Mouse (Mus musculus): ENCODE data around the gene Mbd3. TPM values are rescaled to one million over a fixed set of nuclear protein-coding genes. Genes with fewer than 3 reads are reported as not detected.
"Not testable (repeated sequence)": the region's sequence is repeated elsewhere in the genome, so short reads cannot be mapped to it uniquely, and the experiment has no call there.

The Mbd3 gene
- total RNA-seq, 2 experiments from 2014 or later: 139 to 150 TPM

DNA sequence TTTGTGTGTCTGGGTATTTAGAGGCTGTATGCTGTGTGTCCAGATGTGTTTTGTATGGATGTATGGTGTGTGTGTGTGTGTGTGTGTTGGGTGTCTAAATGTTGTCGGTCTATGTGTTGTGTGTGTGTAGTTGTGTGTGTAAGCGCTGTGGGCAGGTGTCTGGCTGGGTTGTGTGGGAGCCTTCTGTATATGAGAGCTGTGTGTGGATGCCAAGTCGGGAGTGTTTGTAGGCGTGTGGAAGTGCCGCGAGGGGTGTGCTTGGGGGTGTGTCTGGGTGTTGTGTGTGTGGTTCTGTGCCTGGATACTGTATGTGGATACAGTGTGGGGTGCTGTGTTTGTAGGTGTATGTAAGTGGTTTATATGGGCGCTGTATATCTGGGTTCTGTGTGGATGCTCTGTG lies 42.0 kb downstream of the Mbd3 start:
- Histone ChIP-seq H3K27ac (no peak overlapping the region), H3K4me3 (peak overlapping the region; percentile 50)
- intact Hi-C loops (cut with DNase I): loop anchor here (2.0 kb wide), 1 partner anchor 13 kb away; no protein-coding TSS in a partner anchor
- no peak for TF ChIP-seq CTCF (IDR thresholded peaks at IDR 0.05)
- no peak for DNase-seq (ENCODE audit: extremely low spot score in 1 of 2, low spot score in 2 of 2)

DNA sequence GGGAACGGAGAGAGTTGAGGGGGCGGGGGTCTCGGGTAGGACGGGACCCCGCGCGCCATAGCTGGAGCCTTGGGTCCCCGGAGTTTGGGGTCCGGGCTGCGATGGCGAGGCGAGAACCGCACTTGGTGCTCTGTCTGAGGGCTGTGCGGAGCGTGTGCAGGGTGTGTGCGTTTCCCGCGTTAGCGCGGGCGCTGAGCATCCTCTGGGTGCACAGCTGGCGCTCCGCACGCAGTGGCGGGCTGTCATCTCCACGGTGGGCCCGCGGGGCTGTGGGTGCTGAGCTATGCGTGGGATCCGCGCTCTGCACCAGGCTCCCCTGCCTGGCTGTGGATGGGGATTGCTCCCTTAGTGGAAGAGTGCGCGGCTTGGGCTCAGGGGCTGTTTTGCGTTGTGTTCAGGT lies 42.6 kb downstream of the Mbd3 start:
- intact Hi-C loops (cut with DNase I): loop anchor here (2.0 kb wide), 1 partner anchor 14 kb away; no protein-coding TSS in a partner anchor
- DNase-seq (ENCODE audit: extremely low spot score in 1 of 2, low spot score in 2 of 2): peak in 1 of 2 experiments; percentile 31
- Histone ChIP-seq H3K27ac (peak overlapping the region; percentile 40; the same call in 1 of the 2 replicates), H3K4me3 (peak overlapping the region; percentile 50)
- TF ChIP-seq CTCF (IDR thresholded peaks at IDR 0.05): no peak

- H3K27ac ChIP-seq: peak within 1 kb of the TSS; percentile 40
- no peak for TF ChIP-seq CTCF (IDR thresholded peaks at IDR 0.05)
- intact Hi-C loops (cut with DNase I): loop anchor here (2.0 kb wide), 1 partner anchor 15 kb away; no protein-coding TSS in a partner anchor
- peak within 1 kb of the TSS; percentile 50 for H3K4me3 ChIP-seq
- peak in 1 of 2 experiments; percentile 49 for DNase-seq (ENCODE audit: extremely low spot score in 1 of 2, low spot score in 2 of 2)
These were observed 43.2 kb downstream of the Mbd3 start, which contains the start of gene Plk5 for GRCm38 (mm10) chr10:80356001-80356682. TSS of gene Plk5 (plus strand) at chr10:80356459.

DNA sequence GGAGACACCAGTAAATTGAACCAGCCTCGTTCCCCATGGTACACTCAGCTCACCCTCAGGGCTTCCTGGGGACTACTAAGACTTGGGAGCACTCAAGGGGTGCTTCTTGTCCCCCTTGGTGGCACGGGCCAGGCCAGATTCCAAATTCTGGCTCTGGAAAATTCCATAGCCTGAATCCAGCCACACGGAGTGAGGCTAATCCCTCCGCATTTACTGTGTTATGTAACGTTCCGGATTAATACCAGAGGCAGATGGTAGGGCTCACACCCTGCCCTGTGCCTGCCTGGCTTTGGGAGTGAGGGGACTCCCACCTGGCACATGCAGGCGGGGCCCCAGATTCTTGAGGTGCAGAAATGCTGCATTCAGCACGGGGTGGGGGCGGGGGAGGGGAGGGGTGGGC lies 43.9 kb downstream of the Mbd3 start:
- no peak for DNase-seq (ENCODE audit: extremely low spot score in 1 of 2, low spot score in 2 of 2)
- peak overlapping the region; percentile 40 for H3K27ac ChIP-seq
- intact Hi-C loops (cut with DNase I): no loop called here
- TF ChIP-seq CTCF (IDR thresholded peaks at IDR 0.05): no peak
- H3K4me3 ChIP-seq: no peak overlapping the region

DNA sequence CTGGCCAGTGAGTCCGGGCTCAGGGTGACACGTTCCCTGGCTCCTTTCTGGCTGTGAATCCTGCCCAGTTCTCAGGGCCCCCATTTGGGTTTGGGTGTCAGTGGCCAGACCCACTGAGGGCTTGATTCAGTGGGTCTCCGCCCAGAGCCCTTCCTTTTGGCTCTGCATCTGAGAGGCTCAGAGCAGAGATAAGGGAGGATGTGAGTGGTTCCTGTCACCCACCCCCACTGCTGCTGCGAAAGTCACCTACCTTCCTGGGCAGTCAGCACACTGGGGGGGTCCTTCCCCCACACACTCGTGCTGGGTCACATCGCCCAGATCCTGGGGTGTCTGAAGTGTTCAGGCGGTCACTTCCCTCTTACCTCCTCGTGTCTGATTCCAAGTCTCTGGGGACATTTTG lies 46.6 kb downstream of the Mbd3 start:
- Histone ChIP-seq H3K27ac (no peak overlapping the region), H3K4me3 (no peak overlapping the region)
- no peak for TF ChIP-seq CTCF (IDR thresholded peaks at IDR 0.05)
- DNase-seq (ENCODE audit: extremely low spot score in 1 of 2, low spot score in 2 of 2): no peak
- intact Hi-C loops (cut with DNase I): no loop called here

- Histone ChIP-seq H3K27ac (no peak overlapping the region), H3K4me3 (no peak overlapping the region)
- no peak for TF ChIP-seq CTCF (IDR thresholded peaks at IDR 0.05)
- no peak for DNase-seq (ENCODE audit: extremely low spot score in 1 of 2, low spot score in 2 of 2)
- intact Hi-C loops (cut with DNase I): loop anchor here (2.0 kb wide), 1 partner anchor 23 kb away; no protein-coding TSS in a partner anchor
These were observed 47.5 kb downstream of the Mbd3 start for GRCm38 (mm10) chr10:80351896-80352295.

DNA sequence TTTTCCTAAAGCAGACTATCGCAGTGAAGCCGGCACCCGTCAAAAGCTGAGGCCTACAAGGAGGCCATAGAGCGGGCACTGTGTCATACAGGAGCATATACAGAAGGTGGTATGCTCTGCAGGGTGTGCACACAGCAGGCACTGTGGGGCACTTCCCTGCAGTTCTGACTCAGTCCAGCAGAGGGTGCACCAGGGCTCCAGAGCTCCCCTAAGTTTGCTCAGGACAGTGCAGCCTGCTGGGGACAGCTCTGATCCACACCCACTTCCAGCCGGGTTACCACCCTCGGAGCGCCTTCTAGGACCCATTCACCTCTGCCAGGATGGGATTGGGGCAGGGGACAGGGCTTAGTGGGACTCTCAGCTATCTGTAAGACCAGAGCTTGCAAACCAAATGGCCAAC lies 49.1 kb downstream of the Mbd3 start:
- TF ChIP-seq CTCF (IDR thresholded peaks at IDR 0.05): peak; percentile 98
- peak; percentile 76 to 88 for DNase-seq (ENCODE audit: extremely low spot score in 1 of 2, low spot score in 2 of 2)
- intact Hi-C loops (cut with DNase I): loop anchor here (2.0 kb wide), 1 partner anchor 25 kb away; no protein-coding TSS in a partner anchor
- Histone ChIP-seq H3K27ac (no peak overlapping the region), H3K4me3 (no peak overlapping the region)

GRCm38 (mm10) chr10:80348981-80349380 lies 50.4 kb downstream of the Mbd3 start:
- intact Hi-C loops (cut with DNase I): loop anchor here (2.0 kb wide), 1 partner anchor 56 kb away; the partner anchor contains the start of gene Rps15
- Histone ChIP-seq H3K27ac (no peak overlapping the region), H3K4me3 (no peak overlapping the region)
- no peak for TF ChIP-seq CTCF (IDR thresholded peaks at IDR 0.05)
- DNase-seq (ENCODE audit: extremely low spot score in 1 of 2, low spot score in 2 of 2): no peak

DNA sequence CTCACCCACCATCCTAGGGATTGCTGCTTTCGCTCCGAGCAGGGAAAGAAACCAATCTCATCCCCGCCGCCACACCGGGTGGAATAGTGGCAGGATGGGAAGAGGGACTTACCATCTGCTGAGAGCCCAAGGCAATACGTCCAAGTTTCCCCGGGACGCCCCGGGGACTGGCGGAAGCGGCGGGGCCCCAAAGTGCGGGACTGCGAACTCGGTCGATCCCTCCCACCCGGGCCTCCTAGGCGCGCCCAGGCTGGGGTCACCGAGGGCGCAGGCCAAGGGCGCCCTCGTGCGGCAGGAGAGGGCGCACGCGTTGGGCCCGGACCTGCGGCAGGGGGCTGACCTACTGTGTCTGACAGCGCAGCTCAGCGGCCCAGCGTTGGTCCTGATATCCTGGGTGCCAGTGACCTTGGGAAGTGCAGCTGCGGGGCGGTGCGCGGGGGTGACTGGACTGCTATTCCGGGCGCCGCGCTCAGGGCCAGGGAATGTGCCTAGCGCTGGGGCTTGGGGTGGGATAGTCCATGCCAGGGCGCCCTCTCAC lies 51.0 kb downstream of the Mbd3 start, which contains the start of gene Adamtsl5:
Gene Adamtsl5 (minus strand): TSS at position 169 of the 538 bp plus-strand sequence.
- DNase-seq (ENCODE audit: extremely low spot score in 1 of 2, low spot score in 2 of 2): no peak
- peak; percentile 64 for TF ChIP-seq CTCF (IDR thresholded peaks at IDR 0.05)
- H3K4me3 ChIP-seq: peak within 1 kb of the TSS; percentile 38
- 0 out of 2 replicates have a peak within 1 kb of the TSS, but pooled peaks have one; percentile 19 for H3K27ac ChIP-seq
- intact Hi-C loops (cut with DNase I): loop anchor here (2.0 kb wide), 1 partner anchor 56 kb away; the partner anchor contains the start of gene Rps15

DNA sequence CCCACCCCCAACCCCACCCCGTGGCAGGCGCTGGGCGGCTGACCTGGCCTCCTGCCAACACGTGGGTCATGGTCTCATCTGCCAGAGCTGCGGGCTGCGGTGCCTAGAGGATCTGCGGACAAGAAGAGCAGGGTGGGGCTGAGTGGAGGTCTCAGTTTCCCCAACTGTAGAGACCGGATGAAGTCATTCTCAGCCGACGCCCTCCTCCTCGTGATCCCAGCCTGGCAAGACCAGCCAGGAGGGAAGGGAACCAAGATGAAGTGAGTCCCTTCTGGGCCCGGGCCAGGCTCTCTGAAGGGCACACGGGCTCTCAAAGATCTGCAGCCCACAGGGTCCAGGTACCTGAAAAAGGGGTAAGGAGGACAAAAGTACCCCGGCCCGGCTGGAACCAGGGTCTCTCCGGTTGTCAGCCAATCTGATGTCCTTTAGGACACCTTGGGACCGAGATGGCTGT lies 51.8 kb downstream of the Mbd3 start:
- intact Hi-C loops (cut with DNase I): no loop called here
- Histone ChIP-seq H3K27ac (no peak overlapping the region), H3K4me3 (peak overlapping the region; percentile 38)
- TF ChIP-seq CTCF (IDR thresholded peaks at IDR 0.05): no peak
- DNase-seq (ENCODE audit: extremely low spot score in 1 of 2, low spot score in 2 of 2): no peak

- H3K4me3 ChIP-seq; H3K27ac ChIP-seq; DNase-seq (ENCODE audit: extremely low spot score in 1 of 2, low spot score in 2 of 2); intact Hi-C loops (cut with DNase I): not testable (repeated sequence)
These were observed 53.4 kb downstream of the Mbd3 start for GRCm38 (mm10) chr10:80345929-80346328.

- H3K4me3 ChIP-seq: no peak overlapping the region
- no peak for TF ChIP-seq CTCF (IDR thresholded peaks at IDR 0.05)
- no peak overlapping the region for H3K27ac ChIP-seq
- DNase-seq (ENCODE audit: extremely low spot score in 1 of 2, low spot score in 2 of 2): no peak
- intact Hi-C loops (cut with DNase I): no loop called here
These were observed 54.2 kb downstream of the Mbd3 start for GRCm38 (mm10) chr10:80345122-80345521.

Data from left cerebral cortex, adult 2 months (tissue).